Mouse (Mus musculus) kidney, postnatal 0 days (tissue): ENCODE results near the gene Crmp1. TPM values are rescaled to one million over a fixed set of nuclear protein-coding genes. Genes with fewer than 3 reads are reported as not detected.

ENCODE experiments used
- ATAC-seq: fragments of 200-750 bp; cut with Nextera tagmentation; replicated peaks from 2 replicates; pipeline ENCODE4 v1.8.0; 2017; ENCODE audit warnings: low read depth, moderate number of reproducible peaks, moderate TSS enrichment, moderate library complexity; ENCODE audit not compliant: low FRiP score
- DNase-seq: peaks from one replicate; pipeline ENCODE4 v3.0.0-alpha.2; 2016; ENCODE audit warnings: low spot score
- H3K27ac ChIP-seq: fragments of 300-500 bp; sonication (generic); 2 replicates; pipeline ENCODE4 v1.5.1; 2014; ENCODE audit warnings: mild to moderate bottlenecking
- H3K27me3 ChIP-seq: fragments of 300-500 bp; sonication (generic); 2 replicates; pipeline ENCODE4 v1.6.1; 2014; ENCODE audit warnings: low read length, mixed read lengths; ENCODE audit not compliant: insufficient read depth
- H3K36me3 ChIP-seq: fragments of 300-500 bp; sonication (generic); 2 replicates; pipeline ENCODE4 v1.6.1; 2014; ENCODE audit warnings: low read length, mixed read lengths; ENCODE audit not compliant: insufficient read depth
- H3K4me1 ChIP-seq: fragments of 300-500 bp; sonication (generic); replicated peaks from 2 replicates; pipeline ENCODE4 v1.6.1; 2014; ENCODE audit warnings: antibody characterized with exemption, low read length, mixed read lengths; ENCODE audit not compliant: insufficient read depth
- H3K4me2 ChIP-seq: fragments of 300-500 bp; sonication (generic); 2 replicates; pipeline ENCODE4 v1.6.1; 2014; ENCODE audit warnings: mild to moderate bottlenecking, low read length, moderate library complexity, mixed read lengths
- H3K4me3 ChIP-seq: fragments of 300-500 bp; sonication (generic); replicated peaks from 2 replicates; pipeline ENCODE4 v1.5.1; 2014; ENCODE audit warnings: low read depth, low read length
- H3K9ac ChIP-seq: fragments of 300-500 bp; sonication (generic); 2 replicates; pipeline ENCODE4 v1.6.1; 2014; ENCODE audit warnings: low read depth, low read length
- H3K9me3 ChIP-seq: fragments of 300-500 bp; sonication (generic); replicated peaks from 2 replicates; pipeline ENCODE4 v1.6.1; 2016; ENCODE audit warnings: low read length, inconsistent platforms, mixed read lengths
- CTCF ChIP-seq: IDR thresholded peaks from 2 replicates; pipeline ENCODE4 v1.5.1; 2016; ENCODE audit warnings: antibody characterized with exemption, low read depth, mild to moderate bottlenecking, moderate library complexity
- WGBS: fragments of 180-500 bp; shearing (Covaris S2); extraction: QIAGEN DNeasy Blood & Tissue Kit; methylation state at CpG from one replicate; pipeline ENCODE4 v1.1.7; 2014; 5-methylcytosine and 5-hydroxymethylcytosine counted together
- polyA plus RNA-seq: library from polyadenylated mRNA; unstranded; fragments of >200 nt; fragmentation: Nextera tagmentation; extraction: Ambion mirVana; gene quantifications from 2 replicates; pipeline ENCODE4 v1.2.1, GENCODE M21; 2015

Crmp1 gene
- polyA plus RNA-seq, 1 experiment from 2014 or later = 2.6 TPM

- Histone ChIP-seq H3K36me3 (no peaks in the 10 kb centered on the region), H3K27me3 (peaks cover 24% of the 10 kb centered on the region), H3K4me1 (0 out of 2 replicates have a peak, but pooled peaks cover 6% of the 10 kb centered on the region), H3K27ac (no peak overlapping the region), H3K4me3 (no peak overlapping the region), H3K4me2 (no peak overlapping the region), H3K9me3 (no peaks in the 10 kb centered on the region), H3K9ac (no peak overlapping the region)
- WGBS = 81% methylated on average over 3 of the region's 3 CpGs
- TF ChIP-seq CTCF = no peak
- no peak for ATAC-seq
- DNase-seq = no peak
Measured at GRCm38 (mm10) chr5:37248870-37249269, 7.1 kb downstream of the Crmp1 start.

- H3K27ac ChIP-seq = no peak overlapping the region
- no peak overlapping the region for H3K4me3 ChIP-seq
- H3K4me2 ChIP-seq = no peak overlapping the region
- ATAC-seq (no peak), DNase-seq (no peak)
- no peaks in the 10 kb centered on the region for H3K9me3 ChIP-seq
- H3K27me3 ChIP-seq = peaks cover under 1% of the 10 kb centered on the region; the same call in 1 of the 2 replicates
- no peak for TF ChIP-seq CTCF
- H3K4me1 ChIP-seq = no peaks in the 10 kb centered on the region
- H3K36me3 ChIP-seq = no peaks in the 10 kb centered on the region
- WGBS = 62% methylated on average over 3 of the region's 3 CpGs
- no peak overlapping the region for H3K9ac ChIP-seq
Measured at GRCm38 (mm10) chr5:37251596-37251995, 9.9 kb downstream of the Crmp1 start.

- H3K9ac ChIP-seq = no peak overlapping the region
- WGBS = 79% methylated on average over 9 of the region's 9 CpGs
- H3K36me3 ChIP-seq = no peaks in the 10 kb centered on the region
- no peak for DNase-seq
- no peak overlapping the region for H3K27ac ChIP-seq
- H3K4me3 ChIP-seq = no peak overlapping the region
- H3K9me3 ChIP-seq = no peaks in the 10 kb centered on the region
- ATAC-seq = no peak
- no peaks in the 10 kb centered on the region for H3K27me3 ChIP-seq
- no peaks in the 10 kb centered on the region for H3K4me1 ChIP-seq
- TF ChIP-seq CTCF = no peak
- H3K4me2 ChIP-seq = no peak overlapping the region
Measured at GRCm38 (mm10) chr5:37252101-37252804, 10.5 kb downstream of the Crmp1 start.

DNA sequence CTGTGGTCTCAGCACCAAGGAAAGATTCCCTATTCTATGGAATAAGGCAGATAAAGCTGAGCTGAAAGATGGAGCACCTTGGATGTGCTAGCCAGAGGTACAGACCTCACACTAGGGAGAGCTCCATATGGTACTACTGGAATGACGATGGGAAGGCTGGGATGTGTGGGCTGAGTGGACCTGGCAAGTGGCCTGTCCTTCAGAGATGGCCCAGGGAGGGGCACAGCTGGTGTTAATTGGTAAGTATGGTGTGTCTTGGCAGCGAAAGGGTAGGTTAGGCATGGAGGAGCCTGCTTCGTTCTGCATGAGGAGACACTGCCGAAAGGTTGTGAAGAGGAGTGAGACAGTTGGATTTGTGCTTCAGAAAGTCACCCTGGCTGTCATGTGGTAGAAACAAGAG is 12.8 kb downstream of the Crmp1 start:
- H3K4me2 ChIP-seq = no peak overlapping the region
- H3K27me3 ChIP-seq = no peaks in the 10 kb centered on the region
- no peak for TF ChIP-seq CTCF
- DNase-seq (no peak), ATAC-seq (no peak)
- WGBS = 88% methylated on average over 4 of the region's 4 CpGs
- H3K36me3 ChIP-seq = no peaks in the 10 kb centered on the region
- H3K4me3 ChIP-seq = no peak overlapping the region
- no peak overlapping the region for H3K27ac ChIP-seq
- no peak overlapping the region for H3K9ac ChIP-seq
- H3K9me3 ChIP-seq = no peaks in the 10 kb centered on the region
- no peaks in the 10 kb centered on the region for H3K4me1 ChIP-seq

GRCm38 (mm10) chr5:37256823-37257222 is 15.1 kb downstream of the Crmp1 start:
- ATAC-seq = no peak
- DNase-seq = no peak
- WGBS = 61% methylated on average over 7 of the region's 7 CpGs
- Histone ChIP-seq H3K4me3 (no peak overlapping the region), H3K27ac (no peak overlapping the region), H3K9me3 (no peaks in the 10 kb centered on the region), H3K36me3 (no peaks in the 10 kb centered on the region), H3K9ac (no peak overlapping the region), H3K4me1 (no peaks in the 10 kb centered on the region), H3K27me3 (no peaks in the 10 kb centered on the region), H3K4me2 (no peak overlapping the region)
- no peak for TF ChIP-seq CTCF

- 49% methylated on average over 5 of the region's 5 CpGs for WGBS
- peak; percentile 72 for DNase-seq
- Histone ChIP-seq H3K27ac (no peak overlapping the region), H3K4me2 (no peak overlapping the region), H3K27me3 (no peaks in the 10 kb centered on the region), H3K9me3 (no peaks in the 10 kb centered on the region), H3K4me3 (no peak overlapping the region), H3K36me3 (no peaks in the 10 kb centered on the region), H3K4me1 (no peaks in the 10 kb centered on the region), H3K9ac (no peak overlapping the region)
- TF ChIP-seq CTCF = no peak
- ATAC-seq = no peak
Measured at GRCm38 (mm10) chr5:37257243-37257642, 15.5 kb downstream of the Crmp1 start.

DNA sequence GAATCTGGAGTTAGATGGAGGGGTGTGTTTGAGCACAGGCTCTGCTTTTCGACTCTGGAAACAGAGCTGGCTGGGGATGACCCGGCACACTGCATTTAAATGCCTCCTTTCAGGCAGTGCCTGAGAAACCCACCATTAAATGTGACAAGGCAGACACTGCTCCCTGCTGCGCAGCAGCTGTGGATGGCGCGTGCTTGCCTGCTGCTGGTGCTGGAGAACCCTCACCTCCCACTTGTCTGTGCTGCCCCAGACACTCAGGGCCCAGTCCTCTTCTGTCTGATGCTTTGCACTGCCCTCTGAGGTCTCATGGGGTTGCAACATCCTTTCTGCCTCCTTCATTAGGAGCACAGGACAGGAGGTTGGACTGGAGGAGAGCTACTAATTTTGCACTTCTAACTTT is 20.0 kb downstream of the Crmp1 start:
- Histone ChIP-seq H3K9me3 (no peaks in the 10 kb centered on the region), H3K36me3 (no peaks in the 10 kb centered on the region), H3K27ac (no peak overlapping the region), H3K9ac (no peak overlapping the region), H3K4me2 (no peak overlapping the region), H3K4me1 (no peaks in the 10 kb centered on the region), H3K27me3 (no peaks in the 10 kb centered on the region), H3K4me3 (no peak overlapping the region)
- no peak for DNase-seq
- TF ChIP-seq CTCF = no peak
- 61% methylated on average over 5 of the region's 5 CpGs for WGBS
- no peak for ATAC-seq
